In genomic region chr7:12986906-12987305, GRCm38 (mm10) we compare ENCODE assay signal across 16 mouse cellular contexts. TPM values are rescaled to one million over a fixed set of nuclear protein-coding genes. Genes with fewer than 3 reads are reported as not detected.
"Had no signal": no experiment of that assay in that cellular context is flagged by ENCODE, and none has a peak within 500 bp of the region (broad histone marks: within the 10 kb centered on the region; RNA-seq: fewer than 3 reads in every experiment).

No protein-coding gene starts in this region.

- H3K4me3 ChIP-seq: layer of hippocampus, adult 2 months; limb, embryonic 13.5 days; midbrain, embryonic 12.5 days had no signal

- ATAC-seq: midbrain, embryonic 16.5 days had no signal

- H3K9ac ChIP-seq: limb, embryonic 13.5 days; midbrain, embryonic 12.5 days had no signal

- H3K4me1 ChIP-seq: limb, embryonic 13.5 days; midbrain, embryonic 12.5 days had no signal

- H3K4me2 ChIP-seq: limb, embryonic 13.5 days; midbrain, embryonic 12.5 days had no signal

- H3K27ac ChIP-seq: layer of hippocampus, adult 2 months; limb, embryonic 13.5 days; midbrain, embryonic 12.5 days had no signal

- H3K9me3 ChIP-seq: limb, embryonic 13.5 days; midbrain, embryonic 12.5 days had no signal

- DNase-seq: kidney, adult 11 months; kidney, adult 9 months; kidney, postnatal 10 days; kidney, postnatal 4 days; left cerebral cortex, postnatal 4 days; lung, adult 18-20 months; right cerebral cortex, adult 18-20 months; right cerebral cortex, postnatal 25 days had no signal

- H3K27me3 ChIP-seq: limb, embryonic 13.5 days; midbrain, embryonic 12.5 days had no signal

RNA-seq across cellular contexts. Expression of gene Slc27a5, which starts 11.1 kb away (rescaled TPM):
- total RNA-seq: layer of hippocampus, postnatal 10 days; megakaryocyte-erythroid progenitor cell, adult 5-6 weeks had no signal
- polyA plus RNA-seq: lung, embryonic 16.5 days; midbrain, embryonic 12.5 days; small intestine, adult 2 months had no signal
